Mouse (Mus musculus) A20 (cell line): ENCODE data around the gene Olfr1170.

ENCODE experiments used
- DNase-seq: peaks from one replicate; pipeline ENCODE4 v3.0.0-alpha.2; 2011; ENCODE audit warnings: low read depth, low spot score

The Olfr1170 gene

GRCm38 (mm10) chr2:88228234-88228633 is at the start of gene Olfr1170:
Gene Olfr1170, minus strand, starts transcription at chr2:88228334.
- DNase-seq = no peak

DNA sequence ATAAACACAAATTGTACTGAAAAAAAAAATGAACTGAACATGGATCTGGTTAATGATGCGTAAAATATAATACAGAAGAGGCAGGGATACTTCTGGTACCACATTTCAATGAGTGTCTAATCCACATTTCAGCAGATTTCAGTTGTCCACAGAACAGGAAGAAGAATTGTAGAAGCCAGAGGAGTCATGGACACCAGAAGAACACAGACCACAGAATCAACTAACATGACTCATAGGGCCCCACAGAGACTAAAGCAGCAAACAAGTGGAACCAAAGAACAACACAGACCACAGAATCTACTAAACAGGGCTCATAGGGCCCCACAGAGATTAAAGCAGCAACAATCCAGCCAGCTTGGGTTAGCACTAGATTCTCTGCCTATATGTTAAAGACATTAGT is 7.3 kb downstream of the Olfr1170 start:
- no peak for DNase-seq

- DNase-seq = no peak
Measured at GRCm38 (mm10) chr2:88181580-88181979, 46.6 kb downstream of the Olfr1170 start, which contains the start of gene Olfr1168. Gene Olfr1168, plus strand, starts transcription at chr2:88181880.
